Mouse (Mus musculus) adrenal gland (tissue): ENCODE measurements at regions not wholly inside any gene's neighbourhood (a gene's known extent, or its start where the extent isn't known, plus 50 kb on each side); places are given as distances from the start of the nearest gene placed in this dataset.
"Not testable (repeated sequence)": the region's sequence is repeated elsewhere in the genome, so short reads cannot be mapped to it uniquely, and the experiment has no call there.

Experiments used
- intact Hi-C: fragments of 180-260 bp; cut with DNase I; formaldehyde crosslinking; loops from one replicate; pipeline ENCODE4 v1.15.1; 2025

DNA sequence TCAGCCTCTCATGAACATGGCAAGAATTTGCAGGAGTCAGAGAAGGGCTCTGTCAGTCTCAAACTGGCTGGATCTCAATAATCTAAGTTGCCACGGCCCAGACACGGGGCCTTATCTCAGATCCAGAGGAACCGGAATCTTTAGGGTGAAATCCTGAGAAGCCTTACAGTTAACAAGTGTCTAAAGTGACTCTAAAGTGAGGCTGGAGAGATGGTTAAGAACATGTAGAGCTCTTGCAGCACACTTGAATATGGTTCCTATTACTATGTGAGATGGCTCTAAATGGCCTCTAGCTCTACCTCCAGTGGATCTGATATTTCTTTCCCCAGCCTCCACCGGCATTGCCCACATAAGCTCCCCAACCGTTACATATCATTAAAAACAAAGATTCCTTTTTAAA lies 157.8 kb upstream of the Mpdz start:
- intact Hi-C loops, result no loop called here

DNA sequence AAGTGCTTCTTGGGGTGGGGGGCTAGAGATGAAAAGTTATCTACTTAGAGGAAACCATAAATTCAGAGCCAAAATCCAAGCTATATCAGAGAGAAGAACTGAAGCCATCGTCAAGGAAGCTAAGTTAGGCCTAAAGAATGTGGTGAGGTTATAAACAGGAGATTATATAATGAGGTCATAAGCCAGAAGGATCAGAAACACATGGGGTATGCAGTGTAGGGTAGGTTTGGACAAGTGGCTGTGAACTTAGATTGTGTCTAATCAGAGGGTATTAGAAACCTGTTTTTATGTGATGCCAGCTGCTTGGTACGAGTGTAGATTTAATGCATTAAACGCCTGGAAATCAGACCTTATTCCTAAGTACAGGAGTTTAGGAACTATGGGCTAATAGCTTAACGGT lies 154.8 kb upstream of the Mpdz start:
- intact Hi-C loops, result no loop called here

- intact Hi-C loops, result not testable (repeated sequence)
Observed at GRCm38 (mm10) chr4:81593431-81593830, 150.8 kb upstream of the Mpdz start.

DNA sequence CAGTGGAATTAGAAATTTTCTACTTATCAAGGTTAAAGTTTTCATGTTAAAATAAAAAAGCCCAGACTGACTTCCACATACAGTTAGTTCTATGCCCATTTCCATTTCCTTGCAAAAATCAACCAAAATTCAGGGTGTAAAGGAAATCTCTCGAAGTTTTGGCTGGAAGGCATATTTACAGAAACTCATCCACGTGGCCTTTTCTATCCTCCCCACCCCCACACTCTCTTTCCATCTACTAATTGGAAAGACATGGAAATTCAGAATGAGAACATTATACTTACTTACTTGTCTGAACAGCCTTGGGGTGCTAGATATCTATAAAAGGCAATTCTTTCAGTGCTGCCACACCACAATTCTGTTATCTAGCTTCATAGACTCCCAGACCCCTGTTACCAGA lies 139.9 kb upstream of the Mpdz start:
- intact Hi-C loops, result no loop called here

DNA sequence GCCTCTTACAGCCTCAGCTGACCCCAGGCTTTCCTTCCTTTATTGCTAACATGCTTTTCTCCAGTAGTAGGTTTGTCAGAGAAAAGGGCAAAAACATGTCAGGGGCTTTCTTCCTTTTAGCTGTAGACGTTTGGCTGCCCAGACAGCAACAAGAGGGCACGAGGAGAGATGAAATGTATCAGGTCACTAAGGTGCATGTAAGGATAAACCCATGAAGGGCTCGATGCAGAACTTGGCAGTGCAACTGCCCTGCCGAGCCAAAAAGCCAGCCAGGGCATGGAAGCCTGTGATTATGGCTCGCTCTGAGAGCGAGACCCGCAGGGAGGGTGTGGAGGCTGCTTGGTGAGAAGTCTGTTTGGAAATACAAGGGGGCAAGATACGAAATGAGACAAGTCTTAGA lies 137.9 kb upstream of the Mpdz start:
- intact Hi-C loops, result no loop called here

GRCm38 (mm10) chr4:81579389-81580110 lies 136.9 kb upstream of the Mpdz start:
- intact Hi-C loops, result no loop called here

DNA sequence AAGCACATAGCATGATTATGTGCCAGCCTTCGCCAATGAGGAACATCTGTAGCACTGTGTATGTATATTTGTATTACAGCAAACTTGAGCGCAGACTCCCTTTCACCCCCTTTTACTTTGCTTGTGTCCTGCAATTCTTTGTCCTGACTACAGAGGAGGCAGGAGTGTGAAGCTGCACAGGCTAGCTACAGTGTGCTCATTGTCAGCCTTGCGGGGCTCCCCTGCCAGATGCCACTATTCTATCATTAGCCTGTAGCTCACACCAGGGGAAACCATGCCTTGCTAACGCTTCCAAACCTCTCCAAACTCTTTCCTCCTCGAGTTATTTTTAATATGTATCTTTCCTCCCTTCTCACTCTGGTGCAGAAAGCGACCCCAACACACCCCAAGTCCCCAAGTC lies 136.4 kb upstream of the Mpdz start:
- intact Hi-C loops, result no loop called here

- intact Hi-C loops, result no loop called here
Observed at GRCm38 (mm10) chr4:81573771-81574170, 131.2 kb upstream of the Mpdz start.

GRCm38 (mm10) chr4:81570736-81571135 lies 128.1 kb upstream of the Mpdz start:
- intact Hi-C loops, result no loop called here

- intact Hi-C loops, result loop anchor here (10.0 kb wide), 1 partner anchor 1365 kb away; no protein-coding TSS in a partner anchor
Observed at GRCm38 (mm10) chr4:81569531-81569930, 126.9 kb upstream of the Mpdz start.

- intact Hi-C loops, result loop anchor here (10.0 kb wide), 1 partner anchor 1366 kb away; no protein-coding TSS in a partner anchor
Observed at GRCm38 (mm10) chr4:81568404-81568803, 125.8 kb upstream of the Mpdz start.

- intact Hi-C loops, result loop anchor here (10.0 kb wide), 1 partner anchor 1367 kb away; no protein-coding TSS in a partner anchor
Observed at GRCm38 (mm10) chr4:81567928-81568327, 125.3 kb upstream of the Mpdz start.

GRCm38 (mm10) chr4:81566526-81566925 lies 123.9 kb upstream of the Mpdz start:
- intact Hi-C loops, result loop anchor here (10.0 kb wide), 1 partner anchor 1368 kb away; no protein-coding TSS in a partner anchor

DNA sequence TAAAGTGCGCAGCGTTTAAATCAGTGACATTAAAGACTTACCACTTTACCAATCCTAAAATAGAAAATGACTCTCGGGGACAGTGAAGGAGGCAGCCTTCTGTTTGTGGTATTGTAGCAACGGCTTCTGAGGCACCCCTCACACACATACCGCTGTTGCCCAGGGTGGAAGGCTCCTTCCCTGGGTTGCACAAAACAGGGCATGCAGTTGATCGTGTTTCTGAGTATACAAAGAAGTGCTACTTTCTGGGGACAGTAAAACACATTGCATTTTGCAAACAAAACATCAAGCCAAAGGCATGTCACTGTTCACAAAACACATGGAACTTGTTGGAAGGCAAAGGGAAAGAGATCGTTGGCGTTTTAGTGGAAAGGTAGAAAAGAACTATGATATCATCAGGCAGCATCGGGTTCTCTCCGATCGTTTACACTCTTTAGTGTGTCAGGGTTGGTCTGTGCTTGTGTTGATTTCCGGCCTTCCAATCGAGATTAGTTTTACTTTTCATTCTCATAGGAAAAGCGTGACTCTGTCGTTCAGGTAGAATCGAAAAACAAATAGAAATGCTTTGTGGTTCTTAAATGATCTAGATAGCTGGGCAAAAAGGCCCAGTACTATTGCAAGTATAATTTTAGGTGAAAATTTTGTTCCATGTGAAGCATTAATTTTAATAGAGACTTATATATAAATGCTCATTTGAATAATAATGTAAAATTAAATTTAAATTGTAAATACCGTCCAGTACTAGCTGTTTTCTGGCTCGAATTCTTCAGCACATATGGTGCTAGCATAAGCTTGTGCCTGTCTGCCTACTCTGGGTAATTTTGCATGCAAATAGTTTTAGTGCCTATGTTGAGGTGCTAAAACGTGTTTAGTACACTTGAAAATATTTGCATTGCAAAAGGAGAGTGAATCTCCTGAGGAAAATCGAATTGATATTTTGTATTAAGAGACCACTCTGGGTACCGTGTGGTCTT lies 123.1 kb upstream of the Mpdz start:
- intact Hi-C loops, result loop anchor here (2.0 to 10.0 kb wide), 2 partner anchors 1047 to 1369 kb away; no protein-coding TSS in a partner anchor

DNA sequence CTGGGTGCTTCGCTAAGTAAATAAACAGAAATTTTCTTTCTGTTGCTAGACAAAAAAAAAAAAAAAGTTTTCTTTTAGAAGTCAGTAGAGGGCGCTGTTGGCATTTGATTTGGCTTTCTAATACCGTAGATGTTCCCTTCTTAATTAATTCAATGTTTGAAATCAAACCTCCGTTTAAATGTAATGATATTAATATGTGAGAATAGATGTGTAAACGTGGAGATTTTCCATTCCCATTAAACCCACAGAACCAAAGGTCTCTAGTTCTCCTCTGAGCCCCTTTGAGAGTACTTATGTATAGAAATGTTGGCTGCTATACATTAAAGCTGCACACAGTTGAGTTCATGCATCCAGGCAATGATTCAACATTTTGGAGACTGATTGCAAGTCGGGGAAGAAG lies 121.8 kb upstream of the Mpdz start:
- intact Hi-C loops, result loop anchor here (2.0 to 10.0 kb wide), 4 partner anchors 72 to 1370 kb away; no protein-coding TSS in a partner anchor

DNA sequence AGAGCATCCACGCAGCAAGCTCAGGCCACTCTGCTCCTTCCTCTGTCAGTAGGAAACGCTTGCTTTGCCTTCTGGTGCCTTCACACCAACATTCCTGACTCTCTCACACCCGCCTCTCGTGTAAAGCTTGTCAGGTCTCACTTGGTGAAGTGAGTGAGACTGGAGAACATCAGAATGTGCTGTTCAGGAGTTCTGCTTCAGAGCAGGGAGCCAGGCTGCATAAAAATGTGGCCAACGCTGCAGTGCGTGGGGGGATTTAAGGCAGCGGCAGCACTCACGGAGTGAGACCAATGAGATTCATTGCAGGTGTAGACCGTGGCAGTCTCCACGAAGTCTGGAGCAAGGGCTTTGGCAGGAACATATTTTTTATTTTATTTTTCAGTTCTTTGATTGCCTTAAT lies 121.0 kb upstream of the Mpdz start:
- intact Hi-C loops, result loop anchor here (5.0 to 10.0 kb wide), 3 partner anchors 71 to 1371 kb away; no protein-coding TSS in a partner anchor

- intact Hi-C loops, result loop anchor here (5.0 to 10.0 kb wide), 3 partner anchors 69 to 1373 kb away; no protein-coding TSS in a partner anchor
Observed at GRCm38 (mm10) chr4:81561453-81561852, 118.8 kb upstream of the Mpdz start.

GRCm38 (mm10) chr4:81550816-81551215 lies 108.2 kb upstream of the Mpdz start:
- intact Hi-C loops, result loop anchor here (10.0 kb wide), 1 partner anchor 176 kb away; no protein-coding TSS in a partner anchor

- intact Hi-C loops, result loop anchor here (10.0 kb wide), 1 partner anchor 175 kb away; no protein-coding TSS in a partner anchor
Observed at GRCm38 (mm10) chr4:81550256-81550655, 107.6 kb upstream of the Mpdz start.

DNA sequence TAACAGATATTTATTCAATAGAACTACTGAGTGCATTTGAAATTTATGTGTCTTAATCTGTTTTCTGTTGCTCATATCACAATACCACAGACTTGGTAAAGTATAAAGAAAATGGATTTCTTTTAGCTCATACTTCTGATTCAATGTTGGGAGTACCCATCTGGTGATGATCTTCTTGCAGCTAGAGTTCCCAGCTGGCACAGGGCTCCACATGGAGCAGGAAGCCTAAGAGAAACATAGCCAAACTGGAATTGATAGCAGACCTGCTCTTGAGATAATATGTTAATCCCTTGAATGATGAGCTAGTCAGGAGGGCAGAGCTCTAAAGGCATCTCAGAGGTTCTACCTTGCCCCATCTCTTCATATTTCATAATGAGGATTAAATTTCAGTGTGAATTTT lies 97.9 kb upstream of the Mpdz start:
- intact Hi-C loops, result no loop called here

GRCm38 (mm10) chr4:81539551-81539950 lies 96.9 kb upstream of the Mpdz start:
- intact Hi-C loops, result no loop called here

GRCm38 (mm10) chr4:81536795-81537194 lies 94.2 kb upstream of the Mpdz start:
- intact Hi-C loops, result no loop called here
